Mouse (Mus musculus) kidney, postnatal 4 days (tissue): Measurements from ENCODE around the gene Olfr102.
A peak's percentile ranks its signal among the peaks of the same experiment; 100 is the strongest.

ENCODE experiments used
- DNase-seq, 2 experiments: peaks; one replicate each; pipeline ENCODE4 v3.0.0; 2021; ENCODE audit warnings: mixed read lengths in 2 of 2

The Olfr102 gene

DNA sequence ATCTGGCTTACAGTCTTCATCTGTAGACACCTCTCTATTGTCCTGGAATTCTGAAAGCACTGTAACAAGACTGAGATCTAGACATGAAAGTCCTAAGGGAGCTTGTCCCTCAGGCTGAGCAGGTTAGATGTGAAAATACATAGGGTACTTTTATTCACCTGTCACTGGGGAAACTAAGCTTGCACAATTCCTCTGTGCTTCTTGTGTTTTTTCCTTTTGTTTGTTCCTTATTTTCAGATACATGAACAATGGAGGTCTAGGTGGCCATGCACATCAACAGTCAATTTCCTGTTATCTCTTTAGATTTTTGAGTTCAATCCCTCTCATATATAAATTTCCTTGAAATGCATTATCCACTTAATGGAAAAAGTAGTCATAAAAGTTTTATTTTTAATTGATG lies at the start of gene Olfr102:
Gene Olfr102, minus strand, starts transcription at position 101 of the 400 bp plus-strand sequence.
- DNase-seq, result no peak

GRCm38 (mm10) chr17:37359282-37359681 lies 42.4 kb upstream of the Olfr102 start, which contains the start of gene Olfr104-ps:
TSS of gene Olfr104-ps (plus strand) at chr17:37359582.
- DNase-seq, result no peak

DNA sequence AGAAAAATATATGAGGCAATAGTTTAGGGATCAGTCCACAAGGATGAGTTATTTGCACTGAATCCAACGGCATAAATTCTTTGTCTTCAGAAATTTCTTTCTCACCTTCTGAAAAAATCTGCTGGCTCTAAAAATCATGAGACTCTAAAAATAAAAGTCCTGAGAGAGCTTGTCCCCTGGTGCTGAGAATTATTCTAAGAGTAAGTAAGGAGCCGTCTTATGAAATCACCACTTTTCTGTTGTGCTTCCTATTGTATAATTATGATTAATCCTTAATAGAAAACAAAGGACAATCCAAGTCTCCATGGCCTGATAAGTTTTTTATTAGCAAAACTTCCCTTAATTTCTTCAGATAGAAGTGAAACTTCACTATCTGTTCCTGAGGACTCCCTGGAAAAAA lies 22.7 kb upstream of the Olfr102 start, which contains the start of gene Olfr103:
Gene Olfr103, minus strand, starts transcription at position 101 of the 400 bp plus-strand sequence.
- no peak for DNase-seq

DNA sequence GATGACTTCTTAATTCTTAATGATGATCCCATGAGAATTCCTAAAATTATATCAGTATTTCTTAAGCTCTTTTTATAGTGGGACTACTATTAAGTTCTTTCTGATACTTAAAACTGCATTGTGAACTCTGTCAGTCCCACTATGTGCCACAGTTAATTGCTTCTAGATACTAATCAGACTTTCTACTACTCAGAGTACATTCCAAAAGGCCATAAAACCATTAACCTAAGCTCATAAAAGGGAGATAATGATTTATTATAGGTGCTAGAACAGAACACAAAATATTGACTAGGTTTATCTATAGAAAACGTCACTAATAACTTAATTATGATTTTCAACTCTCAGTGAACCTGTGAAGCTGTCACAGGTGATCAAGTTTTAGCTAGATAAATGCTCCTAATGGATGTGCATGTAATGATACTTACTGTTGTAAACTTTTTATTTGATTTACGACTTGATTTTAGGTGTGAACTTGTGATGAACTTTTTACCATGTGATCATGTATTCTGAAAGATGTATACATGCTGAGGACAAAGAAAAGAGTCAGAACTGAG lies 6.6 kb downstream of the Olfr102 start:
- DNase-seq, result no peak

DNA sequence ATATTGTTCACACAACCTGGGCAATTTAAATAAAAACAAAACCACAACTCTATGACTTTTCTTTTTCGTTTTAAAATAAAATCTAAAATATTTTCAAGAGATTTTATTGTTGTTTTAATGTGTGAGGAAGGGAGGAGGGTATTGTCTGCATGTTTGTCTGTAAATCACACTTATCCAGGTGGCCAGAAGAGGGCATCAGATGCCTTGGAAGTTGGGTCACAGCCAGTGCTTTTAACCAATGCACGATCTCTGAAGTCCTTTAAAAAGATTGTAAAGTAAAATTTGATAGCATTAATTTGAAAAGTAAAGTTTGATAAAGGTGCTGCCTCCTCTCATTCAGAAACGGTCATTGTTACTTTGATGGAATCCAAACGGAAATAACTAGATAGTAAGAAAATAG lies 8.4 kb downstream of the Olfr102 start:
- DNase-seq, result no peak

DNA sequence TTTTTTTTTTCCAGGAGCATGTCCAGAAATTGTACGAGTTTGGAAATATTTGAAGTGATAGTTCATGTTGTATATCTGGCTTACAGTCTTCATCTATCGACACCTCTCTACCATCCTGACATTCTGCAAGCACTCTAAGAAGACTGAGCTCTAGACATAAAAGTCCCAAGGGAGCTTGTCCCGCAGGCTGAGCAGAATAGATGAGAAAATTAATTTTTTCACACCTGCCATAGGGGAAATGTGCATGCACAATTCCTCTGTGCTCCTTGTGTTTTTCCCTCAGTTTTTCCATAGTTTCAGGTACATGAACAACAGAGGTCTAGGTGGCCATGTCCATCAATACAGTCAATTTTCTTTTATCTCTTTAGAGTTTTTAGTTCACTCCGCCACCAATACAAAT lies 12.6 kb downstream of the Olfr102 start, which contains the start of gene Olfr101:
Gene Olfr101, minus strand, starts transcription at position 101 of the 400 bp plus-strand sequence.
- DNase-seq, result no peak

GRCm38 (mm10) chr17:37283360-37283759 lies 33.5 kb downstream of the Olfr102 start, which contains the start of gene Olfr99:
TSS of gene Olfr99 (minus strand) at chr17:37283460.
- no peak for DNase-seq

DNA sequence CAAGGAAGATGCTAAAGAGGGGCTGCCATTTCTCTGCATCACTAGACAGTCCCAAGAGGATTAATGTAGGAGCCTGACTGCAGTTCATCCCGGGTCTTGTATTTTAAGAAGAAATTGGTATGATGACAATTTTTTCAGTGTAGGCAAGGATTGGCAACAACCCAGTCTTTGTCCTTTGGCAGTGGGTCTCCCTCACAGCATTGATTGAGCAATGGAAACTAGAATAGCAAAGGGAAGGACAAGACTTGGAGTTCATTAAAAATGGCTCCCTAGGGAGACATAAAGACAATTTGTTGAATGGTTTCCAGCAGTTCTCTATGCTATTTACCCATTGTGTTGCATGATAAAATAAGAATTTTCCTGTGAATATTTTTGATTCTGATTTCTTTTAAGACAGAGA lies 36.5 kb downstream of the Olfr102 start:
- no peak for DNase-seq

DNA sequence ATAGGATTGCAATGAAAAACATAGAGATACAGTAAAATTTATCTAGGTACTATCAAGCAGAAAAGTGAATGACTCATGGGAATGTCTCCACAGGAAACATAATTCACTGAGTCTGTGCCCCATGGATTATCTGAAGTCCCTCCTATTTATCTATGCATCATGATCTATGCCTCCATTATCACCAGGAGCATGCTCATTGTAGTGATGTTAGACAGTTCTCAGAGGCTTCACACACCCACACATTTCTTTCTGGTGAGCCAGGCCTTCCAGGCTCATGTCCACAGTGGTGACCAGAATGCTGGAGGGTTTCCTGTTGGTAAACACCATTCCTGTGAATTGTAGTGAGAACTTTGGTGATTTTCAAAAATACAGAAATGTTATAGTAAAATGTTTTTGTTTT lies 40.3 kb downstream of the Olfr102 start:
- DNase-seq, result no peak

GRCm38 (mm10) chr17:37275626-37276248 lies 41.1 kb downstream of the Olfr102 start:
- no peak for DNase-seq

GRCm38 (mm10) chr17:37270702-37271092 lies 46.2 kb downstream of the Olfr102 start:
- DNase-seq, result peak; percentile 10 to 42

DNA sequence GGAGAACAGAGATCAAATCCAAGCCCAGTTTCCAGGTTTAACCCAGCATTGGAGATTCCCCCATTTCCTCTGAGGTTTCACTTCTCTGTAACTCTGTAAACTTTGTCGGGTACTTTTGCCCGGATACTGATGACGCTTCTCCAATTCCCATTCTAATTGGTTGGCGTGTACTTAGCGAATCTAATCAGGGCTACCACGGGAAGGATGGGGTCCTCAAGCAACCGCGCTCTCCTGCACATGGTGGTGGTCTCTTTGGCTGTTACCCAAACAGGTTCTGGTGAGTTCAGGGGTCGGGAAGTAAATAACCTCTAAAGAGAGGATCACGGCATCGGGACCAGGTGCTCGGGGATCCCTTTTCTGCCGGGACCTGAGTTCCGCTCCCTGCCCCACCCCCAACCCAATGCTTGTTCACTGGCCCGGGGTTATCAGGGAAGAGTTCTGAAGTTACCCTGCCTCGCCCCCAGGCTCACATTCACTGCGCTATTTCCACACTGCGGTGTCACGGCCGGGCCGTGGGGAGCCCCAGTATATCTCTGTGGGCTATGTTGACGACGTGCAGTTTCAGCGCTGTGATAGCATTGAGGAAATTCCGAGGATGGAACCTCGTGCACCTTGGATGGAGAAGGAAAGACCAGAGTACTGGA lies 46.7 kb downstream of the Olfr102 start, which contains the start of gene H2-M3:
Gene H2-M3, plus strand, starts transcription at position 163 of the 644 bp plus-strand sequence.
- peak; percentile 89 for DNase-seq

- DNase-seq, result no peak
Measured at GRCm38 (mm10) chr17:37263626-37264025, 53.2 kb downstream of the Olfr102 start, which contains the start of gene Olfr98. TSS of gene Olfr98 (minus strand) at chr17:37263749.
